Mouse (Mus musculus) heart, adult 2 months (tissue): Measurements from ENCODE around the gene Tspan10. TPM values are rescaled to one million over a fixed set of nuclear protein-coding genes. Genes with fewer than 3 reads are reported as not detected.
"Not testable (repeated sequence)": the region's sequence is repeated elsewhere in the genome, so short reads cannot be mapped to it uniquely, and the experiment has no call there.

Experiments
- DNase-seq, 2 experiments: peaks; one replicate each; pipeline ENCODE4 v3.0.0; 2021
- H3K27ac ChIP-seq: fragments of 200-600 bp; 2 replicates; pipeline ENCODE4 v1.8.1; 2022
- H3K27me3 ChIP-seq: fragments of 200-500 bp; 2 replicates; pipeline ENCODE4 v1.6.1; 2012; ENCODE audit warnings: mild to moderate bottlenecking, low read length, inconsistent platforms, mixed read lengths; ENCODE audit not compliant: control insufficient read depth, insufficient read depth
- H3K36me3 ChIP-seq: fragments of 200-500 bp; 2 replicates; pipeline ENCODE4 v1.6.1; 2012; ENCODE audit warnings: low read length, inconsistent platforms; ENCODE audit not compliant: control insufficient read depth, insufficient read depth
- H3K4me1 ChIP-seq: fragments of 200-500 bp; 2 replicates; pipeline ENCODE4 v1.6.1; 2011; ENCODE audit warnings: low read length; ENCODE audit not compliant: control insufficient read depth, insufficient read depth
- H3K4me3 ChIP-seq: fragments of 200-600 bp; 2 replicates; pipeline ENCODE4 v1.8.1; 2022
- H3K79me2 ChIP-seq: fragments of 200-500 bp; replicated peaks from 2 replicates; pipeline ENCODE4 v1.6.1; 2012; ENCODE audit warnings: mild to moderate bottlenecking, inconsistent platforms, low read length, moderate library complexity, mixed read lengths; ENCODE audit not compliant: control insufficient read depth, insufficient read depth
- H3K9ac ChIP-seq: fragments of 200-500 bp; 2 replicates; pipeline ENCODE4 v1.6.1; 2012; ENCODE audit warnings: low read depth, mild to moderate bottlenecking, control low read depth, inconsistent platforms, low read length, mixed read lengths
- CTCF ChIP-seq: fragments of 200-600 bp; IDR thresholded peaks from 2 replicates; pipeline ENCODE4 v1.8.1; 2022; ENCODE audit warnings: antibody characterized with exemption, mild to moderate bottlenecking, moderate library complexity
- EP300 ChIP-seq: fragments of 200-500 bp; IDR thresholded peaks from 2 replicates; pipeline ENCODE4 v1.6.1; 2011; ENCODE audit warnings: low read depth, low read length, control low read depth; ENCODE audit not compliant: insufficient read depth
- POLR2A ChIP-seq: fragments of 200-500 bp; IDR thresholded peaks from 2 replicates; pipeline ENCODE4 v1.6.1; 2011; ENCODE audit warnings: mild to moderate bottlenecking, low read depth, low read length, control low read depth; ENCODE audit not compliant: insufficient read depth
- WGBS: fragments of 180-500 bp; shearing (Covaris S2); methylation state at CpG from one replicate; pipeline ENCODE4 v1.1.7; 2018; 5-methylcytosine and 5-hydroxymethylcytosine counted together
- intact Hi-C: fragments of 180-260 bp; cut with DNase I; formaldehyde crosslinking; loops from one replicate; pipeline ENCODE4 v1.15.1; 2025
- polyA plus RNA-seq: library from polyadenylated mRNA; depleted of rRNA; stranded (reverse); fragments of >200 nt; gene quantifications from 2 replicates; pipeline ENCODE4 v1.2.3, GENCODE M21; 2012
- total RNA-seq, 2 experiments: library from RNA; stranded (reverse); gene quantifications; 2 replicates each; pipeline ENCODE4 v1.2.3; 2021

The Tspan10 gene
- total and polyA plus RNA-seq, 3 experiments, result 0.41 to 1.5 (median 0.42) TPM

- Histone ChIP-seq H3K9ac (no peak overlapping the region), H3K79me2 (no peaks in the 10 kb centered on the region), H3K36me3 (peaks cover 16% of the 10 kb centered on the region), H3K4me3 (no peak overlapping the region), H3K27me3 (no peaks in the 10 kb centered on the region), H3K4me1 (no peaks in the 10 kb centered on the region; the same call in 1 of the 2 replicates), H3K27ac (no peak overlapping the region)
- intact Hi-C loops, result no loop called here
- TF ChIP-seq POLR2A (no peak), CTCF (no peak), EP300 (no peak)
- 89% methylated on average over 1 of the region's 1 CpGs for WGBS
- no peak for DNase-seq
Measured at GRCm38 (mm10) chr11:120406445-120406844, 36.0 kb upstream of the Tspan10 start.

- intact Hi-C loops, H3K4me1 ChIP-seq, H3K36me3 ChIP-seq, DNase-seq, H3K79me2 ChIP-seq, H3K9ac ChIP-seq, H3K27me3 ChIP-seq, H3K27ac ChIP-seq, H3K4me3 ChIP-seq: not testable (repeated sequence)
- WGBS, result 92% methylated on average over 9 of the region's 10 CpGs
Measured at GRCm38 (mm10) chr11:120413621-120414020, 28.8 kb upstream of the Tspan10 start.

- intact Hi-C loops, result no loop called here
- 77% methylated on average over 7 of the region's 7 CpGs for WGBS
Measured at GRCm38 (mm10) chr11:120417852-120418251, 24.6 kb upstream of the Tspan10 start.

GRCm38 (mm10) chr11:120418592-120418991 is 23.9 kb upstream of the Tspan10 start:
- 100% methylated on average over 1 of the region's 1 CpGs for WGBS
- intact Hi-C loops, result no loop called here
- no peak for DNase-seq
- Histone ChIP-seq H3K27me3 (no peaks in the 10 kb centered on the region), H3K4me1 (peaks cover 2% of the 10 kb centered on the region), H3K36me3 (peaks cover 3% of the 10 kb centered on the region), H3K9ac (no peak overlapping the region), H3K4me3 (no peak overlapping the region), H3K27ac (no peak overlapping the region), H3K79me2 (no peaks in the 10 kb centered on the region)
- TF ChIP-seq POLR2A (no peak), EP300 (no peak), CTCF (no peak)

More at GRCm38 (mm10) chr11:120417852-120418251, 24.6 kb upstream of the Tspan10 start:
- H3K4me3 ChIP-seq, result no peak overlapping the region
- H3K4me1 ChIP-seq, result no peaks in the 10 kb centered on the region
- H3K27ac ChIP-seq, result no peak overlapping the region
- H3K9ac ChIP-seq, result no peak overlapping the region
- TF ChIP-seq POLR2A, result no peak
- no peak for TF ChIP-seq CTCF
- TF ChIP-seq EP300, result no peak
- H3K27me3 ChIP-seq, result no peaks in the 10 kb centered on the region
- H3K36me3 ChIP-seq, result peaks cover 3% of the 10 kb centered on the region
- H3K79me2 ChIP-seq, result no peaks in the 10 kb centered on the region
- no peak for DNase-seq

GRCm38 (mm10) chr11:120422651-120423568 is 19.5 kb upstream of the Tspan10 start:
- 67% methylated on average over 13 of the region's 13 CpGs for WGBS
- H3K79me2 ChIP-seq, result peaks cover 3% of the 10 kb centered on the region
- no peaks in the 10 kb centered on the region for H3K27me3 ChIP-seq
- H3K9ac ChIP-seq, result no peak overlapping the region
- intact Hi-C loops, result loop anchor here (1.0 to 10.0 kb wide), 2 partner anchors 70 to 308 kb away; no protein-coding TSS in a partner anchor
- TF ChIP-seq EP300 (no peak), POLR2A (no peak), CTCF (no peak)
- peaks cover 11% of the 10 kb centered on the region for H3K36me3 ChIP-seq
- H3K4me1 ChIP-seq, result peaks cover 2% of the 10 kb centered on the region
- H3K4me3 ChIP-seq, result no peak overlapping the region
- no peak overlapping the region; the same call in 1 of the 2 replicates for H3K27ac ChIP-seq
- peak in 1 of 2 experiments; percentile 10 for DNase-seq

- Histone ChIP-seq H3K9ac (no peak overlapping the region), H3K4me3 (no peak overlapping the region), H3K27ac (no peak overlapping the region; the same call in 1 of the 2 replicates), H3K27me3 (no peaks in the 10 kb centered on the region), H3K4me1 (peaks cover 2% of the 10 kb centered on the region), H3K79me2 (peaks cover 4% of the 10 kb centered on the region), H3K36me3 (peaks cover 9% of the 10 kb centered on the region)
- DNase-seq, result peak; percentile 49 to 64
- 71% methylated on average over 9 of the region's 9 CpGs for WGBS
- intact Hi-C loops, result loop anchor here (1.0 to 10.0 kb wide), 2 partner anchors 70 to 309 kb away; no protein-coding TSS in a partner anchor
- TF ChIP-seq EP300, result 0 out of 2 replicates have a peak, but pooled peaks have one; percentile 55
- no peak for TF ChIP-seq POLR2A
- peak; percentile 93 for TF ChIP-seq CTCF
Measured at GRCm38 (mm10) chr11:120423569-120424295, 18.7 kb upstream of the Tspan10 start.
